Mouse (Mus musculus) cerebellum, adult (tissue): ENCODE data around the gene Gtsf1l.
"Not testable (repeated sequence)": the region's sequence is repeated elsewhere in the genome, so short reads cannot be mapped to it uniquely, and the experiment has no call there.

Experiments
- ATAC-seq: cut with Nextera tagmentation; 2 replicates; pipeline ENCODE4 v1.9.2; 2017; ENCODE audit warnings: mild to moderate bottlenecking, moderate library complexity, mixed read lengths; ENCODE audit not compliant: insufficient number of reproducible peaks, low FRiP score, low TSS enrichment

Gtsf1l gene

GRCm38 (mm10) chr2:163089475-163090123 lies 1.9 kb upstream of the Gtsf1l start:
- no peak for ATAC-seq

DNA sequence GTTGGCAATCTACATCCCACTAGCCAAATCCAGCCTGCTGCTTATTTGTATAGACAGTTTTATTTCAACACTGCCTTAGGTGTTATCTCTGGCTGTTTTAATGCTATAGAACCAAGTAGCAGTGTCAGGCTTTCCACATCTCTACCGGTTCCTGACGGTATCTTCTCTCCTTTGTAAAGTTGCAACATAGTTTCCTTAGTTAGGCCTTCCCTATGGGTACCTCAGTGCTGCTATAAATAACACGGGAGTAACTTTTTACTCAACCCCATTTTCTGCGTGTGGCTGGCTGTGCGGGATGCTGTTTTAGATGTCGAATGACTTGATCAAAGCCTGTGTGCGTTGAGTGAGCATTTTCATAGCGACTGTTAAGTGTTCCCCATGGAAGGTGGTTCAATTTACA lies 1.1 kb downstream of the Gtsf1l start:
- ATAC-seq: no peak

DNA sequence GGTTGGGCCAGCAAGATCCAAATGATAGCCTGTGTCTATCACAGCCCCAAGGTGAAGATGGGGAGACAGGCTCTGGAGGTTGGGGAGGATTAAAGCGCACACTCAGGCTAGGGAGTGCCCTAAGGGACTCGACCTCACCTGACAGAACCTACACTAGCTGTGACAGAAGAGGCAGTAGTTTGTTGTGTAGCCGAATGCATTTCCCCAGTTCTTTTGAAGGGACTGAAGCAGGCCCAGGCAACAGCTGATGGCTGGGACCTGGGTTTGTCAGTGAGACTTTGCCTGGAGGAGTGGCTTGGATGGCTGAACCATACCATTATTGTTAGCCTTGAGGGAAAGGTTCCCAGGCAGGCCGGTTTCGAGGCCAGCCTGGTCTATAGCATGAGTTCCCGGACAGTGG lies 2.6 kb downstream of the Gtsf1l start:
- ATAC-seq: no peak

- no peak for ATAC-seq
Observed at GRCm38 (mm10) chr2:163084519-163084918, 3.1 kb downstream of the Gtsf1l start.

GRCm38 (mm10) chr2:163082591-163082990 lies 5.1 kb downstream of the Gtsf1l start:
- no peak for ATAC-seq

- no peak for ATAC-seq
Observed at GRCm38 (mm10) chr2:163079041-163079440, 8.6 kb downstream of the Gtsf1l start.

- no peak for ATAC-seq
Observed at GRCm38 (mm10) chr2:163075234-163075633, 12.4 kb downstream of the Gtsf1l start.

- no peak for ATAC-seq
Observed at GRCm38 (mm10) chr2:163074808-163075207, 12.8 kb downstream of the Gtsf1l start.

- no peak for ATAC-seq
Observed at GRCm38 (mm10) chr2:163074006-163074405, 13.6 kb downstream of the Gtsf1l start.

GRCm38 (mm10) chr2:163073023-163073757 lies 14.5 kb downstream of the Gtsf1l start:
- ATAC-seq: no peak

- ATAC-seq: no peak
Observed at GRCm38 (mm10) chr2:163071590-163071989, 16.1 kb downstream of the Gtsf1l start.

DNA sequence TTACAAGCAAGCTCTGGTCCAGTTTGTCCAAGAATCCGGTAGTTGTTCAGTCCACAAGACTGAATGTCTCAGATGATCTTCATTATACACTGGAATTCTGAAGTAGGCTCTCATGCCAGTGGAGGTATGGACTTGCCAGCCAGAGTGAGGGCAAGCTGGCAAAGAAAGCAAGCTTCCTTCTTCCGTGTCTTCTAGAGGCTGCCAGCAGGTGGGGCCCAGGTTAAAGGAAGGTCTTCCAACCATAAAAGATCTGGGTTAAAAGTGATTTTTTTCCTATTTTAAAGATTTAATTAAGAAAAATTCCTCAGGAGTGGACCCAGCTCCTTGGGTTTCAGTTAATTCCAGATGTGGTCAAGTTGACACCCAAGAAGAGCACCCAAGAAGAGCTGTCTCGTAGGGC lies 17.4 kb downstream of the Gtsf1l start:
- ATAC-seq: no peak

- ATAC-seq: no peak
Observed at GRCm38 (mm10) chr2:163067233-163067632, 20.4 kb downstream of the Gtsf1l start.

DNA sequence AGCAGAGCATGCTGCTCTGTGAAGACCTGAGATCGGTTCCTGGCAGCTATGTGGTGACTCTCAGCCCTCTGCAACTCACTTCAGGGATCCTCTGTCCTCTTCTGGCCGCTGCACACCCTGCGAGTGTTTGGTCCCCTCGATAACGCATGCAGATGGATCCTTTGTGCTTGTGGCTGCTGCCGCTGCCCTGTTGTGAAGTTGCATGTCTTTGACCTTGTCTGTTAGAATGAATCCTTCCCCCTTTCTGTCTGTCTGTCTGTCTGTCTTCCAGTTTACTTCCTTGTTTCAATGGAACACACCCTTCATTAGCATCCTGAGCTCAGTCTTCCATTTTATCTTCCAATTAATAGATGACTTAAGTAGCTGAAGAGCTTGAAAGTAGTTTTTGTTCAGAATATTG lies 21.3 kb downstream of the Gtsf1l start:
- ATAC-seq: no peak

- no peak for ATAC-seq
Observed at GRCm38 (mm10) chr2:163062119-163062508, 25.5 kb downstream of the Gtsf1l start.

DNA sequence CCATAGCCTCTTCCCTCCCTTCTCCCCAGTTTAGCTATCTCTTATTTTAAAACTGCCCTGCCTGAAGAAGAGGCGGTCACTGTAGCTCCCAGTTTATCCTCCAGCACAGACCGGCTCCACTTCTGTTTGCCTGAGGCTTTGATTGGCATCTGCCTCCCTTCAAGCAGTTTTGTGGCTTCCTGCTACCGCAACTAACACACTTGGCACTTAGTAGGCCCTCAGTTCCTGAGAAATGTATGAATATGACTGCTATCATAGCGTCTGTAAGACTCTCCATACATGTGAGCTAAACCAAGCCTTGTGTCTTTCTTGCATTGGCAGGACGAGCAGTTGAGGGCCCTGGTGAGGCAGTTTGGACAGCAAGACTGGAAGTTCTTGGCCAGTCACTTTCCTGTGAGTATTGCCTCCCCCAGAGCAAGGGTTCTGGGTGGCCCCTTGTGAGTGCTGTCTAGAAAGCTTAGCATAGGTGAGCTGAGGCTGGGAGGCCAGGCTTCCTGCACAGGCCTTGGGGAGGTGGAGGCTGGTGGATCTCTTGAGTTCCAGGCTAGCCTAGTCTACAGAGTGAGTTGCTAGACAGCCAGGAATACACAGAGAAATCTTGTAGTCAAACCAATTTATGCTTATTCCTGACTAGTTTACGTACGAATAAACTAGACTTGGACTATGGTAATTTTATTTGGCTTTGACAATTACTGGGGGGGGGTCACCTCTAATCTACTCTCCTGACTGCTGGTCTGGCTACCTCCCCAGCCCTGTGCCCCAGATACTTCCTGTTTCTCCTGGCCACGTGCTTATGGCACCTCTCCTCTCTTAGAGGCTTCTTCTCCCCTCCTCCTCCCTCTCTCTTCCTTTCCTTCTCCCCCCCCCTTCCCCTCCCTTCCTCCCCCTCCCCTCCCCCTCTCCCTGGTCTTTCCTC lies 26.2 kb downstream of the Gtsf1l start:
- no peak for ATAC-seq

DNA sequence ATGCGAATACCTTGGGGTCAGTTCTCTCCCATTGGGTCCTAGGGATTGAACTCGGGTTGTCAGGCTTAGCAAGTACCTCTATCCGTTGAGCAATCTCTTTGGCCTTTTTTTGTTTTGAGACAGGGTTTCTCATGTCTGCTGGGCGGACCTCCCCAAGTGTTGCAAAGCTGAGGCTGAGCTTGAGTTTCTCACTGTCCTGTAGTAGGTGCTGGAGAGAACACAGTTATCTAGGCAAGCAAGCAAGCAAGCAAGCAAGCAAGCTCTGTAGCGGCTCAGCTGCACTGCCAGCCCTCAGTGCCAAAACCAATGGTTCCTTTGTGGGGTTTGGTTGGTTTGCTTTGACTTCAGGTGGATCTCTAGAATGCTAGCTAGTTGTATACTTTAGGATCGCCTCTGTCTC lies 27.0 kb downstream of the Gtsf1l start:
- ATAC-seq: no peak

- ATAC-seq: not testable (repeated sequence)
Observed at GRCm38 (mm10) chr2:163058981-163059380, 28.7 kb downstream of the Gtsf1l start.

GRCm38 (mm10) chr2:163056584-163056983 lies 31.1 kb downstream of the Gtsf1l start:
- ATAC-seq: no peak

- ATAC-seq: no peak
Observed at GRCm38 (mm10) chr2:163055715-163056114, 31.9 kb downstream of the Gtsf1l start.

DNA sequence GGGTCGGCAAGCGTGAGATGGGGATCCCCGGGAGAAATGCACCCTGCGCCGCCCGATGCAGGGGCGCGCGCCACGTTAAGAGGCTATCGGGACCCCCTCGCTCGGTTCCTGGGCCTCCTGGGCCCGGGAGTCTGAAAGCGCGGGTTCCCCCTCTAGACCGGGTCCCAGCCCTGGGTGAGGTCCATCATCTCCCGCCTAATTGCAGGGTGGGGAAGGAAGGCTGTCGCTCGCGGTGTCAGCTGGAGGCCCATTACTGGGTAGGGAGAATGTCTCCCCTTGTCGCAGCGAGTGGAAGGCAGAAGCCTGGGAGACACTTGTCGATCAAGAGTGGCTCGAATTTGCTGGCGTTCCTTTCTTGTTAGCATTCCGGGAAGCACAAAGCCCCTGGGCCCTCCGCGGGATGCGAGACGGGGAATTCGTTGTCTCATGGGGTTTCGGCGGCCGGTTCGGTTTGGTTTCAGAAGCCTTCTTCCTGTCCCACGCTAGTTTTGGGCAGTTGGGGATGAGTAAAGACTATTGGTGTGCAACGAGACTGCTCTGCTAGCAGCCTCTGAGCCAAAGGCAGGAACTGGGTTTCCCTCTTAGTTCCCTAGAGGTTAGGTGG lies 32.7 kb downstream of the Gtsf1l start:
- no peak for ATAC-seq
